Mouse (Mus musculus) erythroblast, adult 5-6 weeks (primary cell): ENCODE results near the gene Ppl. TPM values are rescaled to one million over a fixed set of nuclear protein-coding genes. Genes with fewer than 3 reads are reported as not detected.

ENCODE experiments used
- ATAC-seq: replicated peaks from 2 replicates; pipeline ENCODE4 v1.8.0; 2016; ENCODE audit warnings: moderate number of reproducible peaks, mild to moderate bottlenecking, moderate TSS enrichment, inconsistent platforms; ENCODE audit not compliant: poor library complexity, low FRiP score, severe bottlenecking
- total RNA-seq, 2 experiments: library from RNA; stranded (forward) in 1 of 2; stranded (reverse) in 1 of 2; fragments of 150-400 nt in 1 of 2; fragments of 200-764, 138-1000 nt in 1 of 2; gene quantifications; 2 replicates each; pipeline versions ENCODE4 v1.2.3 to v1.2.4; 2015 to 2017; ENCODE audit warnings: low replicate concordance in 2 of 2

The Ppl gene
- total RNA-seq, 2 experiments from 2014 or later: not detected

DNA sequence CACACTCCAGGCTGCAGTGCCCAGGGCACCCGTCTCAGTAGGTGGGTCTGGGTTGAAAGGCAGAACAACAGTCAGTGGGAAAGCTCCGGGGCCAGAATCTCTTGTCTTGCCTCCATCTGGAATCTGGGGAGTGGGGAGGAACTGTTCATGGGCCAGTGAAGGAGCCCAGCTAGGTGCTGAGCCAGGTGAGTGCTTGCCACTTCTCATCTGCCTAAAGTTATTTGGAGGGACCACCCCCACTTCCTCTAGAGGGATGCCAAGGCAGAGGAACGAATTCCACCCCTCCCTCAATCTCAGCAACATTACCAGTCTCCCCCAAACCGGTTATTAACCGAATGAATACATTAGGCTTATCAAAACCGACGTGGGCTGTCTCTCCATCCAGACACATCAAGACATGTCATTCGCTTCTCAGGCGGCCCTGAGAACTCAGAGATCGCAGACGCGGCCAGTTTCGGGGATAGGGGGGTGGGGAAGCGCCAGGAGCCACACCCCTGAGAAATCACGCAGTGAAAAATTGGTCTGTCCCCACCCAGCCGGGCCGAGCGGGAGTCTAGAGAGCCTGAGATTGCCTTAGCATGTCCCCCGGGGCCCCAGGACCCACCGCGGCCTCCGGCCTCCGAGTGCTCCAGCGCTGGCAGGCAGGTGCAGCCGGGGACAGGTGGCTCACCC lies 834 bp downstream of the Ppl start:
- no peak for ATAC-seq

DNA sequence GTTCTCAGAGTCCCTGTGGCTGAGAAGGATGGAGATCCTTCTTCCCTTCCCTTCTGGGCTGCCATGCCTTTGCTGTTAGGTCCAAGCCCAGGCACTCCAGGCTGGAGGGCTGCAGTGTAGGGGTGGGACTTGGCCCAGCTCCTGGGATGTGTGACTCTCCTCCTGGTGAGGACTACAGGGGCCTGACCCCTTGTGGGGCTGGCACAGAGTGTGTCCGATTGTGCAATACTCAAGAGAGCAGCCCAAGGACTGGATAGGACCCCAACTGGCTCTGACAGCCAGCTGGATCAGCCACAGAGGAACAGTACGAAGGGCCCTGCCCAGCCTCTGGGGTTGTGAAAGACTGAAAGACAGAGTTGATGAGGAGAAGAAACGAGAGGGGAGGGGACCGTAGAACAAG lies 1.5 kb downstream of the Ppl start:
- no peak for ATAC-seq

DNA sequence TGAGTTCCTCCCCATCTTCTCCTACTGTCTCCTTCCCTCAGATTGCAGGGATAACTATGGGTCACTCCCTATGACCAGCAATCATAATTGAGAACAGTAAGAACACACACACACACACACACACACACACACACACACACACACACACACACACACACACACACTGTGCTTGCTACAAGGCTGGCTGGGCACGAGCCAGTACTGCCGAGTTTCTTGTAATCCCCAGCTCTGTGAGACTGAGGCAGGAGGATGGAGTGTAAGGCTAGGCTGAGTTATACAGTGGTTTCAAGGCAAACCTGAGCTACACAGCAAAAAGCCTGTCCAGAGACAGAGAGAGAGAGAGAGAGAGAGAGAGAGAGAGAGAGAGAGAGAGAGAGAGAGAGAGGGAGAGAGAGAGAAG lies 2.0 kb downstream of the Ppl start:
- ATAC-seq: no peak

DNA sequence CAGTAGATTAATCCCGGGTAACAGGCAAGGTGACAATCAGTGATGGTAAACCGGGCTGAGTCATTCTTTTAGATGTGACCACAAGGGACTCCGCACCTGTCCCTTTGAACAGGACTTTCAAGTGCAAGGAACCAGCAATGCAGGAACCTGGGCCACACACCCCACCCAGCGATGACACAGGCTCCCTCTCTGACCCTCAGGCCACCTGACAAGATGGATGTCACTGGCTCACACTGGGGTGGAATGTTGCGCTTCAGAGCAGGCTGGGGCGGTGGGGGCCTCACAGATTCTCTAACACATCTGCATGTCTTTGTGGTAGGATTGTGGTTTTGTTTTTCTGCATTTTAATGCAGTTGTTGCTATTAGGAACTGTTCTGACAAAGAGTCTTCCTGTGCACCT lies 8.7 kb downstream of the Ppl start:
- ATAC-seq: no peak

DNA sequence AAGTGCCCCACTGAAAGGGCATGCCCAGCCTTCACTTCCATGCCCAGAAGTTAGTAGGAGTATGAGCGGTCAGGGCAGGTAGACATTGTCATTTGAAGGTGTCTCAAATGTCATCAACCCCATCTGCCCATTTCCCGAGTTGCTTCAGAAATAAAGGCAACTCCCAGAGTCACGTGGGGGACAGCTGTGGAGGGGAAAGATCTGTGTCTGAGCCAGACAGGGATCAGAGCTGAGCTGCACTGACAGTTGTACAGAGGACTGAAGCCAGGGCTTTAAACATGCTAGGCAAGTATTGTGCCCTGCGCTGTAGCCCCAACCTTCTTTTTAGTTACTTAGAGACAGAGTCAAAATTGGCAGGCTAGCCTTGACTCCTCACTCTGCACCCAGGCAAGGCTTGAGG lies 12.4 kb downstream of the Ppl start:
- ATAC-seq: no peak

DNA sequence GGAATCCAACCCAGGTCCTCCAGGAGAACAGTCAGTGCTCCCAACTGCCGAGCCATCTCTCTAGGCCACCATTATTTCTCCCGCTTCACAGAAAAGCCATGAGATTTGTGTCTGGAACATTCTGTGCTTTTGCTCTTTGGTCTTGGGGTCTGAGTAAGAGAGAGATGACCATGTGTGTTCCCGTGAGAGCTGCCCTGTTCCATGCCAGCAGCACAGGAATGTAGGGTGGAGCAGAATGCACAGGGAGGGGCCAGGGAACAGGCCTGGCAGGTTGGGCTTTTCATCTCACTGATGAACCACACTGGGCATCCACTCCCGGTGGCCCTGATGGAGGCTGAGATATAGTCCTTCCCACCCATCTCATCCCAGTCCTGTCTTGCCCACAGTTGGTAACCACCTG lies 12.8 kb downstream of the Ppl start:
- ATAC-seq: no peak

DNA sequence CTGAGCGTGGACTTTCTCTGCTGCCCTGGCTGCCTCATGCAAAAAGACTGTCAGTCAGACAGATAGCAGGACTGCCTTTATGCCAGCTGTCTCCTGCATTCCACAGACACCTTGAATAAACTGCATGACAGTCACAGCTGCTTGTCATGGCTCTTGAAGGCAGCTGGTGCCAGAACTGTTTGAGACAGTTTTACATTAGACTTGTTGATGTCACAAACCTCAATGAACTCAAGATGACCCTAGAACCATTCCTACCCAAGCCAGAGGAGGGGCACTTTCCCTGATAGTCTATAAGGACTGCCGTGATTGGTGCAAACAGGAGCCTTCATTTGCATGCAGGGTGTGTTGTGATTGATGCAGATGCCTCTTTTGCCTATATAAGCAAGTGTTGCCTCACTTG lies 18.6 kb downstream of the Ppl start:
- ATAC-seq: no peak

- ATAC-seq: no peak
These were observed 19.1 kb downstream of the Ppl start for GRCm38 (mm10) chr16:5113002-5113550.

DNA sequence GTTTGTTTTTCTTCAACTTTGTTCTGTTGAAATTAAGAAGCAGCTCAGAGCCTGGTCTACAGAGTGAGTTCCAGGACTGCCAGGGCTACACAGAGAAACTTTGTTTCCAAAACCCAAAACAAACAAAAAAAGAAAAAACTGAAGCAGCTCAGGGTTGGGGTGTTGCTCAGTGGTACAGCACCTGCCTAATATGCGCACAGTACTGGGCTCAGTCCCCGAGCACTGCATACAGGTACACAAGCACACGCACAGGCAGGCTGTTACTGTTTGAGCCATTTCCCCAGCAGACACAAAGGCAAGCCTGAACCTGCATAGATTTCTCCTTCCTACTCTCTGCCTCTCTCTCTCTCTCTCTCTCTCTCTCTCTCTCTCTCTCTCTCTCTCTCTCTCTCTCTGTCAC lies 21.2 kb downstream of the Ppl start:
- no peak for ATAC-seq

- ATAC-seq: no peak
These were observed 22.3 kb downstream of the Ppl start for GRCm38 (mm10) chr16:5109877-5110276.

DNA sequence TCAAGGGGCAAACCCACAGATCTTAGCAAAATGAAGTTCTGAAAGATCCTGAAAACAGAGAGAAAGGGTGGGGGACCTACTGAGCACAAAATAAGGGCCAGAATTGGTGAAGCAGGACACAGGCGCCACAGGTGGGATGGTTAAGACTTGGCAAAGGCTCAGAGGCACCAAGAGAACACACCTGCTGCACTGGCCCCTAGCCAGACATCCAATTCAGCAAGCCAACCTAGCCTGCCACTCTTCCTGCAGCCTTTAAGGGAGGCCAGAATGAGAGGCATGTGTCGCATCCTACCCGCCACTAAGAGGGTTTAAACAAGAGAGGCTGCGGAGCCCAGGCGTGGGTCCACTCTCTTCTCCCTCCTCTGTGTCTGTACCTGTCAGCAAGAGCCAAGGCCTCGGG lies 31.2 kb downstream of the Ppl start:
- no peak for ATAC-seq

DNA sequence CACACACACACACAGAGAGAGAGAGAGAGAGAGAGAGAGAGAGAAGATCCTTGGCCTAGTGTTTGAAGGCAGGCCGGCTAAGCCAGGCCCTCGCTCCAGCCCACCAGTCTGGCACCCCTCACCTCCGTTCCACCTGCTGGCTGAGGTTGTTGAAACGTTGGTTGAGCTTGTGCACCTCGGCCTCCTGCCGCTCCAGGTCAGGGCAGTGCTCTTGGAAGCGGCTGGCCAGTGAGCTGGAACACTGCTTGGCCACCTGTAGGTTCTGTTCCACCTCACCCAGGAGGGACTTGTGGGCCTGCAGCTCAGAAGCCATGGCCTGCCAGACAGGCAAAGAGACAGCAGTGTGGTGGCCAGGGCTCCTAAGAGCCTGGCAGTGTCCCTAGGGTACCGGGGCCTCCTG lies 35.7 kb downstream of the Ppl start:
- no peak for ATAC-seq

DNA sequence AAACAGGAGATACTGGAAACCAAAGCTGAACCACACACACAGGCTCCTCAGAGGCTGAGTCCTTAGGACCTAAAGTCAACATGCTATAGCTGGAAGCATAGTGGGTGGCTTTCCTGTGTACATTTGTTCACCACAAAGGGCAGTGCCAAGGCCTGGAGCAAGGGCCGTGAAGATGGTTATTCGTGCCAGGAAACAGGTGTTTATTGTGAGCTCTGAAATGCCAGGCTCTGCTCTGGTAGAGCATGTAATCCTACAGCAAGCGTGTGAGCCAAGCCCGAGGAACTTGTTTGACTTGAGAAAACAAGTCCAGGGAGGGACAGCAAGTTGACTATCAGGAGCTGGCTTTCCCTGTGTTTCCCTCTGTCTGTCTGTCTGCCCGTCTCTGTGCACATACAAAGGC lies 38.9 kb downstream of the Ppl start:
- no peak for ATAC-seq

DNA sequence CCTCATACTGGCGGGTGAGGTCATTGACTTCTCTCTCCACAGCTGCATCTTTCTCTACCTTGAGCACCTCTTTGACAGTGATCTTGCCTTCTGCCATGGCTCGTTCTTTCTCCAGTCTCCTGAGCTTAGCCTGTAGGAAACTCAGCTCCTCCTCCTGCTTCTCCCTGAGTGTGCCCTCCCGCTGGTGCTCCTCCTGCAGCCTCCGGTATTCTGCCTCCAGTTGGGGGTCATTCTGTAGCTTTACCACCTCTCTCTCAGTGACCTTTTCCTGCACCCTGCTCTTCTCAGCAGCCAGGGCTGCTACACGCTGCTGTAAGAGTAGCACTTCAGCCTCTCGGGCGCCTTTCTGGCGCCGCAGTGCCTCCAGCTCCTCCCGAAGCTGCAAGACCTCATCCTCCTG lies 43.2 kb downstream of the Ppl start:
- ATAC-seq: no peak

GRCm38 (mm10) chr16:5086179-5086578 lies 46.0 kb downstream of the Ppl start:
- no peak for ATAC-seq

- no peak for ATAC-seq
These were observed 47.0 kb downstream of the Ppl start for GRCm38 (mm10) chr16:5085196-5085595.

DNA sequence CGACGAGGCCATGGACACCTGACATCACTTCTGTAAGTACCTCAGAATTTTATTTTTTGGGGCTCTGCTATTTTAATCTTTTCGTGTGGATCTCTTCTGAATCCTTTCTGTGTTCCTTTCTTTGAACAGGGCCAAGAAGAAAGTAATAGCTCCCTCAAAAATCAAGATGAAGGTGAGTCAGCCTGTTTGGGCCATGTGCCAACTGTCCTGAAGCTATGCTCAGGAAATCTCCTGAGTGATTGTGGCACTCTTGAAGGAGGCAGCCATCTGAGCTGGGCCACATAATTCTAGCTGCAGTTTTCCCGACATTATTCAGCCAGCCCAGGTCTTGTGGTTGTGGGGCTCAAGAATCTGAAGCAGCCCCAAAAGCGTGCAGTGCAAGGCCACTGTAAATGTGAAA lies 57.9 kb downstream of the Ppl start:
- no peak for ATAC-seq

DNA sequence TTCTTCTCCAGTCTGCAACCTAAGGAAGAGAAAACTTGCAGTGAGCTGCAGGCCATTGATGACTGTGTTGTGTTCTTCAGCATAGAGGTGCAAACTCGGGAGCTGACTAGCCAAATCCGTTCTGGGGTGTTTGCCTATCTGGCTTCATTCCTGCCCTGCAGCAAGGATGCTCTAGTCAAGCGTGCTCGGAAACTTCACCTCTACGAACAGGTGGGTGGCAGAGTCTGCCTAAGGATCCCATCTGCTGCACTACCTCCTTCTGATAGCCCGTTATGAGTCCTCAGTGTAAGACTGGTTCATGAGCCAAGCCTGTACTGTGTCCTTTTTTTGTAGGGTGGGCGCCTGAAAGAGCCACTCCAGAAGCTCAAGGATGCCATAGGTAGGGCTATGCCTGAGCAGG lies 60.2 kb downstream of the Ppl start:
- ATAC-seq: no peak

DNA sequence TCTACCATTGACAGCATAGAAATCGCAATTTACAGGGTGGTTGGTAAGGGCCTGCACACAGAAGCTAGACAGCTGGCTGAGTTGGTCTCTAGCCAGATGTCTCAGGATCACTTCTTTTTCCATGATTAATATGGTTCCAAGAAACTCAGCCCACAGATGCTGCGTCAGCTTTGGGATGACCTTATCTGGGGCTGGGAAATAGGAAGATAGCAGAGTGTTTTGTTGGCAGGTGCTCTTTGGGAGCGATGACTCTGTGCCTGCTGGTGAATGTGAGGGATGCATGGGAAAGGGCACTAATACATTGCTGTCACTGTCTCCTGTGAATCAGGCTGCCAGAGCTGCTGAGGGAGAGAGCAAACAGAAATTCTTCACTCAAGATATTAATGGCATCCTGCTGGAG lies 61.9 kb downstream of the Ppl start:
- ATAC-seq: no peak

DNA sequence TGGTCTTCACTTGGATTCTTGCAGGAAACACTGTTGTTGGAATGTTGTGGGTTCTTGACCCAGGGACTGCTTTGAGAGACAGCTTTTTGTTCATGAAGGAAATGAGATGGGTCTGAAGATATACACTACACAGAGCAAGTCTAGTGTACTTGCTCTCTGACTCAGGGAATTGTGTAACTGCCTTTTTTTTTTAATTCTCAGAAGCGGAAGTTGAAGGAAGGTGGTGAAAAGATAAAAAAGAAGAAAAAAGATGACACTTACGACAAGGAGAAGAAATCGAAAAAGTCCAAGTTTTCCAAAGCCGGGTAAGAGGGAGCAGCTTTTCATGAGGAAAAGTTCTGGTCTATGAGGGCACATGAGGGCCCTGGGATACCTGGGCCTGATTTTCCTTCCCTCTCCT lies 68.7 kb downstream of the Ppl start:
- ATAC-seq: no peak

GRCm38 (mm10) chr16:5058114-5058513 lies 74.1 kb downstream of the Ppl start:
- peak; percentile 73 for ATAC-seq
